Mouse (Mus musculus) hindbrain, embryonic 12.5 days (tissue): ENCODE measurements around the gene Rps23. TPM values are rescaled to one million over a fixed set of nuclear protein-coding genes. Genes with fewer than 3 reads are reported as not detected.

Experiments used
- polyA plus RNA-seq: library from polyadenylated mRNA; unstranded; fragments of >200 nt; fragmentation: Nextera tagmentation; extraction: Ambion mirVana; gene quantifications from 2 replicates; pipeline ENCODE4 v1.2.1, GENCODE M21; 2016

Rps23 gene
- polyA plus RNA-seq, 1 experiment from 2014 or later: 201 TPM

Other genes starting within 250 kb of the Rps23 start
- gene Atp6ap1l, start 17.6 kb upstream of the Rps23 start, polyA plus RNA-seq: 0.36 and 0.45 TPM in 2 replicates